Mouse (Mus musculus) ovary, postnatal 14 days (tissue): ENCODE data around the gene Vmn1r76.

Experiments used
- DNase-seq: peaks from one replicate; pipeline ENCODE4 v3.0.0; 2022; ENCODE audit warnings: low spot score

Vmn1r76 gene

DNA sequence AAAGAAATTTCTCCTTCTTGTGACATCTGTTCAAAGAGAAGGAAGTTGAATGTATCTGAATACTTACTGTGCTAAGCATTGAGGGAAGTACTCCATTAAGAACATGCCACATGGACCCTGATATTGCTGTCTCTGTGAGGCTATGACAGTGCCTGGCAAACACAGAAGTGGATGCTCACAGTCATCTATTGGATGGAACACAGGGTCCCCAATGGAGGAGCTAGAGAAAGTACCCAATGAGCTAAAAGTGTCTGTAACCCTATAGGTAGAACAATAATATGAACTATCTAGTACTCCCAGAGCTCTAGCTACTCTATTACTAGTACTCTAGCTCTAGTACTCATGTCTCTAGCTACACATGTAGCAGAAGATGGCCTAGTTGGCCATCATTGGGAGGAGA, at the start of gene Vmn1r76:
TSS of gene Vmn1r76 (minus strand) at position 101 of the 400 bp plus-strand sequence.
- DNase-seq: no peak

GRCm38 (mm10) chr7:11972611-11973010, 34.6 kb upstream of the Vmn1r76 start:
- no peak for DNase-seq

DNA sequence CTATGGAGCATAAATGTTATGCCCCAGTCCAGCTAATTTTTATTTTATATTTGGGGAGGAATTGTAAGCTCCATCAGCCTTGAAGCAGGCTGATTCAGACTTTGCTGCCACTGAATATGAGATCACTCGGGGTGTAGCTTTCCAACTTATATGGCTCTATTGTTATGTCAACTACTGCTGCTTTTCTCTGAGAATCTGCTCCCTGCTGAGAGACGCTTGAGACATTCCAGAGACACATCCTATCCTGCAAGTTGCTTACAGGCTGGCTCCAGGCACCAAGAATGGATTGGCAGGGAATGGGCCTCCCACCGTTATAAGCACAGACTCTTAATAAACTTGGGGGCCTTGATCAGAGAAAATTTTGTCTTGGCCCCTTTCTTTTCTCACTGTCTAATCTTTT, 10.0 kb upstream of the Vmn1r76 start:
- no peak for DNase-seq

DNA sequence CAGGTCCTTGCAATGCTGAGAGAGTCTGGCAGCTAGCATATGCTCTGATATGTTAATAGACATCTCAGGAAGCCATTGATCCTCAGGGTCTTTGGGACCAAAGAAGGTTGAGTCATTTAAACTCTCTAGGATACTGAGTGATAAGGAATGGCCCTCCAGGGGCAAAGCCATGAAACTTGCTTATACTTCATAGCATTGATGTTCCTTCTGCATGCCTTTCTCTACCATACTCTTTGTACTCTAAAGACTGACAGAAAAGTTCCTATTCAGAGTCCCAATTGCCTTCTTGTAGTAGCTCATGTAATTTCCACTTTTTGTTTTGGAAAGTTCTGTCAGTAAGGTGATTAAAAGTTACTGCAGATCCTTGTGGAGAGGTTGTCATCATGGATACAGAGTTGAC, 63.7 kb downstream of the Vmn1r76 start, which contains the start of gene Vmn1r75:
TSS of gene Vmn1r75 (plus strand) at position 301 of the 400 bp plus-strand sequence.
- no peak for DNase-seq
